Mouse (Mus musculus): ENCODE results near the gene Kbtbd12. TPM values are rescaled to one million over a fixed set of nuclear protein-coding genes. Genes with fewer than 3 reads are reported as not detected.

Gene Kbtbd12
- total and polyA plus RNA-seq, 3 experiments = not detected

- dilution Hi-C loops (cut with MboI; ENCODE audit: extremely low pct_ligation_motif_present, extremely low pct_unique_long_range_greater_than_20kb, low sequenced_read_pairs) = no loop called here
Measured at GRCm38 (mm10) chr6:88544644-88545396, 92.9 kb downstream of the Kbtbd12 start.

DNA sequence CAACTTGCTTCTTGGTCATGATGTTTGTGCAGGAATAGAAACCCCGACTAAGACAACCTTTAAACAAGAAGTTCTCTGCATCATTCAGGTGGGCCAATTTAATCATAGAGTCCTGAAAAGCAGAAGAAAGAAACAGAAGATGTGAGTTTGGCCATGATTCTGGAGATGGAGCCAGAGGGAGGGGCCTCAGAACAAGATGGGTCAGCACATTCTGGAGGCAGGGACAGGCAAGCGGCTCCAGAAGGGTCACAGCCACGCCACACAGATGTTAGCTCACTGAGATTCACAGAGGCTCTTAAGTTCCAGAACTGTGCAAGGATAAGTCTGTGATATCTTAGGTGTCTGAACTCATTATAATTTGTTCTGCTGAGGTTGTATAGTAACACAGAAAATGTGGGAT is 93.5 kb downstream of the Kbtbd12 start:
- dilution Hi-C loops (cut with MboI; ENCODE audit: extremely low pct_ligation_motif_present, extremely low pct_unique_long_range_greater_than_20kb, low sequenced_read_pairs) (no loop called here), in situ Hi-C loops (cut with MboI; ENCODE audit: low pct_ligation_motif_present, low pct_unique_long_range_greater_than_20kb, low sequenced_read_pairs) (no loop called here)
- Histone ChIP-seq H3K4me3 (replicated peaks in 1 of 3; ENCODE audit: low read depth in 2 of 3, low read length in 2 of 3, poor library complexity in 1 of 3) (no peak overlapping the region), H3K4me2 (ENCODE audit: insufficient read depth, low read depth, poor library complexity, severe bottlenecking) (no peak overlapping the region), H3K9ac (ENCODE audit: insufficient read depth, low read depth) (no peak overlapping the region), H3K9me3 (replicated peaks; ENCODE audit: low read length) (no peaks in the 10 kb centered on the region), H3K79me2 (replicated peaks; ENCODE audit: control insufficient read depth, extremely low read depth, insufficient read depth, poor library complexity, severe bottlenecking) (no peaks in the 10 kb centered on the region), H3K36me3 (replicated peaks in 1 of 2; ENCODE audit: control insufficient read depth in 1 of 2, insufficient read depth in 1 of 2, low read length in 1 of 2) (no peaks in the 10 kb centered on the region), H3K4me1 (ENCODE audit: control insufficient read depth in 1 of 2, insufficient read depth in 2 of 2) (peaks cover 0 to 3% of the 10 kb centered on the region in 2 experiments; a peak in 1 of 4 replicates), H3K27me3 (replicated peaks) (peaks cover 43% of the 10 kb centered on the region), H3K27ac (ENCODE audit: insufficient read depth, low read depth) (no peak overlapping the region)
- TF ChIP-seq HCFC1 (IDR thresholded peaks at IDR 0.05; ENCODE audit: low read depth, low read length) (no peak), SIN3A (IDR thresholded peaks at IDR 0.05; ENCODE audit: low read length) (no peak), MYC (IDR thresholded peaks at IDR 0.05; ENCODE audit: low read depth, low read length) (no peak), TBP (conservative IDR thresholded peaks at IDR 0.05; ENCODE audit: low read depth, low read length) (no peak), POLR2AphosphoS2 (IDR thresholded peaks at IDR 0.05; ENCODE audit: low read depth, low read length) (no peak), ETS1 (conservative IDR thresholded peaks at IDR 0.05; ENCODE audit: low read depth, low read length) (no peak), POLR2A (IDR thresholded peaks at IDR 0.05; ENCODE audit: low read depth, low read length) (no peak), GABPA (IDR thresholded peaks at IDR 0.05; ENCODE audit: insufficient replicate concordance, low read depth, low read length) (no peak), UBTF (IDR thresholded peaks at IDR 0.05; ENCODE audit: low read depth, low read length) (no peak), ZNF384 (IDR thresholded peaks at IDR 0.05; ENCODE audit: low read depth, low read length) (no peak), ZMIZ1 (IDR thresholded peaks at IDR 0.05; ENCODE audit: low read depth, low read length) (no peak), USF1 (IDR thresholded peaks at IDR 0.05; ENCODE audit: low read depth, low read length) (no peak)
- no peak for DNase-seq (ENCODE audit: extremely low read depth)

More at GRCm38 (mm10) chr6:88544644-88545396, 92.9 kb downstream of the Kbtbd12 start:
- TF ChIP-seq POLR2AphosphoS2 (IDR thresholded peaks at IDR 0.05; ENCODE audit: low read depth, low read length) = no peak
- no peak for TF ChIP-seq MAFK (IDR thresholded peaks at IDR 0.05; ENCODE audit: insufficient replicate concordance, low read length)
- no peak for TF ChIP-seq RAD21 (IDR thresholded peaks at IDR 0.05; ENCODE audit: low read depth, low read length)
- TF ChIP-seq CTCF (conservative IDR thresholded peaks at IDR 0.05 in 1 of 2, IDR thresholded peaks at IDR 0.05 in 1 of 2; ENCODE audit: low read depth in 2 of 2, low read length in 2 of 2) = no peak
- no peak for TF ChIP-seq BHLHE40 (IDR thresholded peaks at IDR 0.05; ENCODE audit: low read depth, low read length)
- no peak for TF ChIP-seq ETS1 (conservative IDR thresholded peaks at IDR 0.05; ENCODE audit: low read depth, low read length)
- no peaks in the 10 kb centered on the region for H3K36me3 ChIP-seq (replicated peaks in 1 of 2; ENCODE audit: control insufficient read depth in 1 of 2, insufficient read depth in 1 of 2, low read length in 1 of 2)
- no peak overlapping the region for H3K4me3 ChIP-seq (replicated peaks in 1 of 3; ENCODE audit: low read depth in 2 of 3, low read length in 2 of 3, poor library complexity in 1 of 3)
- H3K4me2 ChIP-seq (ENCODE audit: insufficient read depth, low read depth, poor library complexity, severe bottlenecking) = no peak overlapping the region
- DNase-seq (ENCODE audit: extremely low read depth) = no peak
- in situ Hi-C loops (cut with MboI; ENCODE audit: low pct_ligation_motif_present, low pct_unique_long_range_greater_than_20kb, low sequenced_read_pairs) = no loop called here
- H3K9me3 ChIP-seq (replicated peaks; ENCODE audit: low read length) = no peaks in the 10 kb centered on the region
- H3K27ac ChIP-seq (ENCODE audit: insufficient read depth, low read depth) = no peak overlapping the region
- no peak overlapping the region for H3K9ac ChIP-seq (ENCODE audit: insufficient read depth, low read depth)
- H3K27me3 ChIP-seq (replicated peaks) = peaks cover 42% of the 10 kb centered on the region
- no peaks in the 10 kb centered on the region for H3K79me2 ChIP-seq (replicated peaks; ENCODE audit: control insufficient read depth, extremely low read depth, insufficient read depth, poor library complexity, severe bottlenecking)
- H3K4me1 ChIP-seq (ENCODE audit: control insufficient read depth in 1 of 2, insufficient read depth in 2 of 2) = peaks cover 3% of the 10 kb centered on the region in 2 experiments; a peak in 2 of 4 replicates

All from CH12.LX (cell line).